Mouse (Mus musculus) heart, postnatal 0 days (tissue): ENCODE results near the gene 1700067P10Rik. TPM values are rescaled to one million over a fixed set of nuclear protein-coding genes. Genes with fewer than 3 reads are reported as not detected.

Experiments used
- ATAC-seq: fragments of 200-750 bp; cut with Nextera tagmentation; 2 replicates; pipeline ENCODE4 v1.8.0; 2017; ENCODE audit warnings: low read depth, moderate number of reproducible peaks, moderate library complexity; ENCODE audit not compliant: insufficient read depth
- DNase-seq: peaks from one replicate; pipeline ENCODE4 v3.0.0-alpha.2; 2016; ENCODE audit warnings: low spot score
- H3K27ac ChIP-seq: fragments of 300-500 bp; sonication (generic); 2 replicates; pipeline ENCODE4 v1.5.1; 2014; ENCODE audit warnings: low read depth, mild to moderate bottlenecking
- H3K27me3 ChIP-seq: fragments of 300-500 bp; sonication (generic); 2 replicates; pipeline ENCODE4 v1.6.1; 2014; ENCODE audit warnings: low read length, mixed read lengths; ENCODE audit not compliant: control insufficient read depth, insufficient read depth
- H3K36me3 ChIP-seq: fragments of 300-500 bp; sonication (generic); replicated peaks from 2 replicates; pipeline ENCODE4 v1.6.1; 2014; ENCODE audit warnings: low read length, mixed read lengths; ENCODE audit not compliant: control insufficient read depth, insufficient read depth
- H3K4me1 ChIP-seq: fragments of 300-500 bp; sonication (generic); 2 replicates; pipeline ENCODE4 v1.6.1; 2014; ENCODE audit warnings: antibody characterized with exemption; ENCODE audit not compliant: control insufficient read depth, insufficient read depth
- H3K4me2 ChIP-seq: fragments of 300-500 bp; sonication (generic); 2 replicates; pipeline ENCODE4 v1.6.1; 2014; ENCODE audit warnings: low read depth, mild to moderate bottlenecking, low read length, moderate library complexity
- H3K4me3 ChIP-seq: fragments of 300-500 bp; sonication (generic); 2 replicates; pipeline ENCODE4 v1.5.1; 2014; ENCODE audit warnings: low read depth, low read length
- H3K9ac ChIP-seq: fragments of 300-500 bp; sonication (generic); replicated peaks from 2 replicates; pipeline ENCODE4 v1.6.1; 2014; ENCODE audit warnings: low read depth, low read length, mixed read lengths
- H3K9me3 ChIP-seq: fragments of 300-500 bp; sonication (generic); replicated peaks from 2 replicates; pipeline ENCODE4 v1.6.1; 2016; ENCODE audit warnings: low read length; ENCODE audit not compliant: control insufficient read depth
- CTCF ChIP-seq: IDR thresholded peaks from 2 replicates; pipeline ENCODE4 v1.5.1; 2016; ENCODE audit warnings: antibody characterized with exemption, control low read depth, low read depth
- EP300 ChIP-seq: IDR thresholded peaks from 2 replicates; pipeline ENCODE4 v1.6.1; 2016; ENCODE audit warnings: antibody characterized with exemption, low read depth
- WGBS: fragments of 180-500 bp; shearing (Covaris S2); extraction: QIAGEN DNeasy Blood & Tissue Kit; methylation state at CpG from one replicate; pipeline ENCODE4 v1.1.7; 2014; 5-methylcytosine and 5-hydroxymethylcytosine counted together
- polyA plus RNA-seq: library from polyadenylated mRNA; unstranded; fragments of >200 nt; fragmentation: Nextera tagmentation; extraction: Ambion mirVana; gene quantifications from 2 replicates; pipeline ENCODE4 v1.2.1, GENCODE M21; 2015
- total RNA-seq: library from RNA; depleted of rRNA; stranded (reverse); fragments of >200 nt; gene quantifications from 2 replicates; pipeline ENCODE4 v1.2.3, GENCODE M21; 2014; ENCODE audit warnings: low replicate concordance

The 1700067P10Rik gene
- total and polyA plus RNA-seq, 2 experiments from 2014 or later, result not detected

GRCm38 (mm10) chr17:48107862-48108261 is 18.7 kb downstream of the 1700067P10Rik start:
- 48% methylated on average over 6 of the region's 6 CpGs for WGBS
- no peak for DNase-seq
- H3K9ac ChIP-seq, result no peak overlapping the region
- H3K9me3 ChIP-seq, result no peaks in the 10 kb centered on the region
- no peaks in the 10 kb centered on the region for H3K36me3 ChIP-seq
- H3K4me3 ChIP-seq, result no peak overlapping the region
- H3K27ac ChIP-seq, result no peak overlapping the region
- H3K27me3 ChIP-seq, result no peaks in the 10 kb centered on the region
- H3K4me2 ChIP-seq, result no peak overlapping the region
- H3K4me1 ChIP-seq, result no peaks in the 10 kb centered on the region
- TF ChIP-seq EP300 (no peak), CTCF (no peak)
- no peak for ATAC-seq

DNA sequence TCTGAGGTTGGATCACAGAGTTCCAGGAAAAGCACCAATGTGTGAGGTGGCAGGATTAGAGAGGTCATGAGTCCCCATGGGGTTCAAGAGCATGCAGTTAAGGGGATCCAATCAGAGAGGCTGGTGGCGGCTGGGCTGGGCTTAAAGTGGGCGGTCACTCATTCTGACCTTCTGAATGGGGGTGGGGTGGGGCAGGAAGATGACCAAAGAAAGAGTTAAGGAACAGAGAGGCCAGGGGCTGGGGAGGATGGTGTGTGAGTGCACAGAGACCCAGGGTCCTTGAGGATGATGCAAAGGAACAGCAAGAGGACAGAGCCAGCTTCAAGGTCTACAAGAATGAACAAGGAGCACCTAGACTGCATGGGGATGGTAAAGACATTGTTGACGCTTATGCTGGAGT is 19.4 kb downstream of the 1700067P10Rik start:
- Histone ChIP-seq H3K27me3 (no peaks in the 10 kb centered on the region), H3K4me3 (no peak overlapping the region), H3K9ac (no peak overlapping the region), H3K36me3 (no peaks in the 10 kb centered on the region), H3K9me3 (no peaks in the 10 kb centered on the region; the same call in 1 of the 2 replicates), H3K4me1 (no peaks in the 10 kb centered on the region), H3K4me2 (no peak overlapping the region), H3K27ac (no peak overlapping the region)
- 72% methylated on average over 3 of the region's 3 CpGs for WGBS
- TF ChIP-seq EP300 (no peak), CTCF (no peak)
- ATAC-seq (no peak), DNase-seq (no peak)

DNA sequence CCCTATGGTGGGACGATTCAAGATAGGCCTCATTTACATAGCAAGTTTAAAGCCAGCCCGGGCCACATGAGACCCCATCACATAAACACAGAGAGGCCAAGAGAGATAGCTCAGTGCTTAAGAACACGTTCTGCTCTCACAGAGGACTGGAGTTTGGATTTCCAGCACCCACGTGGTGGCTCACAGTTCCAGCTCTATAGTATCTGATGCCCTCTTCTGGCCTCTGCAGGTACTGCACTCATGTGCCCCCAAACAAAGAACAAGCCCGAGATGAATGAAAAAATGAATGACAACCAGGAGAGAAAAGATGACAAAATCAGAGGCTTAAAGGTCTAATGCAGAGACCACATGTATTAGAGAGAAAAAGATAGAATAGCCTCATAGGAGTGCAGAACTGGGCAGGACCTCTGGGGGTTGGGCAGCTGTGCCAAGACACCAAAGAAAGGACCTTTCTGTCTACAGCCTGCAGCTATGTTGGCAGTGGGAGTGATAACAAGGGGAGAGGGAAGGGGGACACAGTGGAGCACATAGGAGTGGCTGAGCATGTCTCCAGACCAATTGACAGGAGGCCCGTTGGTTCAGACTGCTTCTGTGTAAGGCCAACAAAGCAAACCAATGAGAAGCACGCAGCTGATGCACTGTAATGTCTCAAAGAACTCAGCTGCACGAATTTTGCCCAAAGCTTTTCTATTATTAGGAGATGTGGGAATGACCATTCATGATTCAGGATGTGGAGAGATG is 21.6 kb downstream of the 1700067P10Rik start:
- WGBS, result 39% methylated on average over 8 of the region's 8 CpGs
- DNase-seq (no peak), ATAC-seq (no peak)
- H3K27ac ChIP-seq, result no peak overlapping the region
- H3K4me3 ChIP-seq, result no peak overlapping the region
- H3K9me3 ChIP-seq, result no peaks in the 10 kb centered on the region; the same call in 1 of the 2 replicates
- no peak overlapping the region for H3K9ac ChIP-seq
- no peaks in the 10 kb centered on the region for H3K27me3 ChIP-seq
- peak; percentile 39 for TF ChIP-seq CTCF
- TF ChIP-seq EP300, result no peak
- no peaks in the 10 kb centered on the region for H3K36me3 ChIP-seq
- no peak overlapping the region for H3K4me2 ChIP-seq
- no peaks in the 10 kb centered on the region for H3K4me1 ChIP-seq

- H3K4me2 ChIP-seq, result no peak overlapping the region
- H3K4me1 ChIP-seq, result no peaks in the 10 kb centered on the region
- H3K36me3 ChIP-seq, result no peaks in the 10 kb centered on the region
- H3K9ac ChIP-seq, result no peak overlapping the region
- ATAC-seq (no peak), DNase-seq (no peak)
- no peaks in the 10 kb centered on the region; the same call in 1 of the 2 replicates for H3K9me3 ChIP-seq
- H3K4me3 ChIP-seq, result no peak overlapping the region
- H3K27me3 ChIP-seq, result no peaks in the 10 kb centered on the region
- WGBS, result 39% methylated on average over 1 of the region's 1 CpGs
- no peak overlapping the region for H3K27ac ChIP-seq
- no peak for TF ChIP-seq CTCF
- no peak for TF ChIP-seq EP300
These were observed 29.5 kb downstream of the 1700067P10Rik start for GRCm38 (mm10) chr17:48118570-48118969.

GRCm38 (mm10) chr17:48119656-48120055 is 30.5 kb downstream of the 1700067P10Rik start:
- TF ChIP-seq EP300, result no peak
- TF ChIP-seq CTCF, result peak; percentile 81
- no peak overlapping the region for H3K9ac ChIP-seq
- 22% methylated on average over 3 of the region's 3 CpGs for WGBS
- no peaks in the 10 kb centered on the region for H3K36me3 ChIP-seq
- no peak overlapping the region for H3K4me2 ChIP-seq
- H3K4me1 ChIP-seq, result no peaks in the 10 kb centered on the region
- no peaks in the 10 kb centered on the region for H3K9me3 ChIP-seq
- no peak overlapping the region for H3K27ac ChIP-seq
- ATAC-seq (no peak), DNase-seq (peak; percentile 65)
- H3K4me3 ChIP-seq, result no peak overlapping the region
- no peaks in the 10 kb centered on the region for H3K27me3 ChIP-seq

GRCm38 (mm10) chr17:48120456-48120855 is 31.3 kb downstream of the 1700067P10Rik start:
- Histone ChIP-seq H3K4me3 (no peak overlapping the region), H3K4me1 (no peaks in the 10 kb centered on the region), H3K36me3 (no peaks in the 10 kb centered on the region), H3K27ac (no peak overlapping the region), H3K27me3 (no peaks in the 10 kb centered on the region), H3K9ac (no peak overlapping the region), H3K9me3 (no peaks in the 10 kb centered on the region), H3K4me2 (no peak overlapping the region)
- ATAC-seq (no peak), DNase-seq (no peak)
- WGBS, result 77% methylated on average over 20 of the region's 20 CpGs
- TF ChIP-seq EP300, result no peak
